Mouse (Mus musculus): ENCODE results near the gene Gfod1. TPM values are rescaled to one million over a fixed set of nuclear protein-coding genes. Genes with fewer than 3 reads are reported as not detected.
A peak's percentile ranks its signal among the peaks of the same experiment; 100 is the strongest.

Gene Gfod1
- polyA plus RNA-seq, 1 experiment from 2014 or later = 2.4 TPM

- no peak for ATAC-seq
- Histone ChIP-seq H3K4me1 (ENCODE audit: control insufficient read depth, insufficient read depth, low read length) (no peaks in the 10 kb centered on the region), H3K9ac (ENCODE audit: low read length) (no peak overlapping the region), H3K27me3 (replicated peaks; ENCODE audit: control insufficient read depth, insufficient read depth, low read length) (no peaks in the 10 kb centered on the region), H3K4me3 (ENCODE audit: low read depth, low read length) (no peak overlapping the region), H3K36me3 (ENCODE audit: control insufficient read depth, insufficient read depth, low read length) (no peaks in the 10 kb centered on the region), H3K27ac (ENCODE audit: low read depth, low read length) (no peak overlapping the region), H3K9me3 (replicated peaks; ENCODE audit: control insufficient read depth, low read length) (no peaks in the 10 kb centered on the region), H3K4me2 (ENCODE audit: low read length) (no peak overlapping the region)
- no peak for DNase-seq (ENCODE audit: low spot score)
- WGBS = 70% methylated on average over 11 of the region's 11 CpGs
Observed at GRCm38 (mm10) chr13:43331721-43332444, 27.9 kb upstream of the Gfod1 start.

- H3K4me1 ChIP-seq (ENCODE audit: control insufficient read depth, insufficient read depth, low read length) = no peaks in the 10 kb centered on the region
- H3K27me3 ChIP-seq (replicated peaks; ENCODE audit: control insufficient read depth, insufficient read depth, low read length) = no peaks in the 10 kb centered on the region
- DNase-seq (ENCODE audit: low spot score) = no peak
- H3K27ac ChIP-seq (ENCODE audit: low read depth, low read length) = no peak overlapping the region
- 82% methylated on average over 1 of the region's 1 CpGs for WGBS
- H3K9ac ChIP-seq (ENCODE audit: low read length) = no peak overlapping the region
- H3K36me3 ChIP-seq (ENCODE audit: control insufficient read depth, insufficient read depth, low read length) = no peaks in the 10 kb centered on the region
- H3K4me3 ChIP-seq (ENCODE audit: low read depth, low read length) = no peak overlapping the region
- no peak overlapping the region for H3K4me2 ChIP-seq (ENCODE audit: low read length)
- no peaks in the 10 kb centered on the region for H3K9me3 ChIP-seq (replicated peaks; ENCODE audit: control insufficient read depth, low read length)
- no peak for ATAC-seq
Observed at GRCm38 (mm10) chr13:43325427-43325826, 21.5 kb upstream of the Gfod1 start.

GRCm38 (mm10) chr13:43321492-43321891 lies 17.5 kb upstream of the Gfod1 start:
- no peak for ATAC-seq
- Histone ChIP-seq H3K27me3 (replicated peaks; ENCODE audit: control insufficient read depth, insufficient read depth, low read length) (no peaks in the 10 kb centered on the region), H3K9me3 (replicated peaks; ENCODE audit: control insufficient read depth, low read length) (no peaks in the 10 kb centered on the region), H3K4me3 (ENCODE audit: low read depth, low read length) (no peak overlapping the region), H3K27ac (ENCODE audit: low read depth, low read length) (no peak overlapping the region), H3K9ac (ENCODE audit: low read length) (no peak overlapping the region), H3K36me3 (ENCODE audit: control insufficient read depth, insufficient read depth, low read length) (no peaks in the 10 kb centered on the region), H3K4me2 (ENCODE audit: low read length) (no peak overlapping the region), H3K4me1 (ENCODE audit: control insufficient read depth, insufficient read depth, low read length) (no peaks in the 10 kb centered on the region)
- 74% methylated on average over 2 of the region's 2 CpGs for WGBS
- DNase-seq (ENCODE audit: low spot score) = no peak

GRCm38 (mm10) chr13:43319396-43319795 lies 15.4 kb upstream of the Gfod1 start:
- Histone ChIP-seq H3K9ac (ENCODE audit: low read length) (no peak overlapping the region), H3K9me3 (replicated peaks; ENCODE audit: control insufficient read depth, low read length) (no peaks in the 10 kb centered on the region), H3K4me2 (ENCODE audit: low read length) (no peak overlapping the region), H3K4me1 (ENCODE audit: control insufficient read depth, insufficient read depth, low read length) (no peaks in the 10 kb centered on the region), H3K4me3 (ENCODE audit: low read depth, low read length) (no peak overlapping the region), H3K27me3 (replicated peaks; ENCODE audit: control insufficient read depth, insufficient read depth, low read length) (no peaks in the 10 kb centered on the region), H3K36me3 (ENCODE audit: control insufficient read depth, insufficient read depth, low read length) (no peaks in the 10 kb centered on the region), H3K27ac (ENCODE audit: low read depth, low read length) (no peak overlapping the region)
- 90% methylated on average over 3 of the region's 3 CpGs for WGBS
- no peak for ATAC-seq
- DNase-seq (ENCODE audit: low spot score) = no peak

- Histone ChIP-seq H3K4me1 (ENCODE audit: control insufficient read depth, insufficient read depth, low read length) (no peaks in the 10 kb centered on the region), H3K9ac (ENCODE audit: low read length) (no peak overlapping the region), H3K9me3 (replicated peaks; ENCODE audit: control insufficient read depth, low read length) (no peaks in the 10 kb centered on the region), H3K27me3 (replicated peaks; ENCODE audit: control insufficient read depth, insufficient read depth, low read length) (no peaks in the 10 kb centered on the region), H3K4me2 (ENCODE audit: low read length) (no peak overlapping the region), H3K36me3 (ENCODE audit: control insufficient read depth, insufficient read depth, low read length) (no peaks in the 10 kb centered on the region), H3K4me3 (ENCODE audit: low read depth, low read length) (no peak overlapping the region), H3K27ac (ENCODE audit: low read depth, low read length) (no peak overlapping the region)
- no peak for DNase-seq (ENCODE audit: low spot score)
- ATAC-seq = no peak
- 70% methylated on average over 5 of the region's 5 CpGs for WGBS
Observed at GRCm38 (mm10) chr13:43317411-43317810, 13.4 kb upstream of the Gfod1 start.

GRCm38 (mm10) chr13:43305181-43305924 lies 1.4 kb upstream of the Gfod1 start:
- DNase-seq (ENCODE audit: low spot score) (no peak), ATAC-seq (no peak)
- Histone ChIP-seq H3K27ac (ENCODE audit: low read depth, low read length) (no peak overlapping the region), H3K27me3 (replicated peaks; ENCODE audit: control insufficient read depth, insufficient read depth, low read length) (0 out of 2 replicates have a peak, but pooled peaks cover 3% of the 10 kb centered on the region), H3K9ac (ENCODE audit: low read length) (no peak overlapping the region), H3K4me3 (ENCODE audit: low read depth, low read length) (no peak overlapping the region), H3K4me2 (ENCODE audit: low read length) (no peak overlapping the region; the same call in 1 of the 2 replicates), H3K9me3 (replicated peaks; ENCODE audit: control insufficient read depth, low read length) (no peaks in the 10 kb centered on the region), H3K4me1 (ENCODE audit: control insufficient read depth, insufficient read depth, low read length) (peaks cover 20% of the 10 kb centered on the region), H3K36me3 (ENCODE audit: control insufficient read depth, insufficient read depth, low read length) (no peaks in the 10 kb centered on the region)
- WGBS = 81% methylated on average over 15 of the region's 15 CpGs

DNA sequence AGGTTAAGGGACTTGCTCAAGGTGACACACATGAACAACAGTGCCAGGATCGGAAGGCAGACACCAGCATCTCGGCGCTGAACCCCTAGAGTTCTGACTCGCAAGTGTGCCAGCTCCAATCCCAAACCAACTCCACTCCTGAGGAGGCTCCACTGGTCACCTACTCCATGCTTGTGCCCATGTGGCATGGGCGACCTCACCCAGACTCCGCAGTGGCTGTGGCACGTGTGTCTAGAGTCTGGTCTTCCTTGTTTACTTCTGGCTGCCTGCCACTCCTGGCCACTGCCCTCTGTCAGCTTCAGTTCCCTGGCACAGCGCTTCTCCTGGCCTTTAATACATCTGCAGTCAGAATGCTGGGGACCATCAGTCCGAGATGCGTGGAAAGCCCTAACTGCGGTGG lies 728 bp upstream of the Gfod1 start:
- peak; percentile 42 for DNase-seq (ENCODE audit: low spot score)
- peaks cover 20% of the 10 kb centered on the region for H3K4me1 ChIP-seq (ENCODE audit: control insufficient read depth, insufficient read depth, low read length)
- H3K36me3 ChIP-seq (ENCODE audit: control insufficient read depth, insufficient read depth, low read length) = no peaks in the 10 kb centered on the region
- H3K4me2 ChIP-seq (ENCODE audit: low read length) = peak overlapping the region; percentile 95
- WGBS = 21% methylated on average over 11 of the region's 11 CpGs
- H3K27me3 ChIP-seq (replicated peaks; ENCODE audit: control insufficient read depth, insufficient read depth, low read length) = 0 out of 2 replicates have a peak, but pooled peaks cover 3% of the 10 kb centered on the region
- ATAC-seq = peak; percentile 6; the same call in 1 of the 2 replicates
- H3K27ac ChIP-seq (ENCODE audit: low read depth, low read length) = no peak overlapping the region
- H3K4me3 ChIP-seq (ENCODE audit: low read depth, low read length) = peak overlapping the region; percentile 72
- peak overlapping the region; percentile 82 for H3K9ac ChIP-seq (ENCODE audit: low read length)
- H3K9me3 ChIP-seq (replicated peaks; ENCODE audit: control insufficient read depth, low read length) = no peaks in the 10 kb centered on the region

DNA sequence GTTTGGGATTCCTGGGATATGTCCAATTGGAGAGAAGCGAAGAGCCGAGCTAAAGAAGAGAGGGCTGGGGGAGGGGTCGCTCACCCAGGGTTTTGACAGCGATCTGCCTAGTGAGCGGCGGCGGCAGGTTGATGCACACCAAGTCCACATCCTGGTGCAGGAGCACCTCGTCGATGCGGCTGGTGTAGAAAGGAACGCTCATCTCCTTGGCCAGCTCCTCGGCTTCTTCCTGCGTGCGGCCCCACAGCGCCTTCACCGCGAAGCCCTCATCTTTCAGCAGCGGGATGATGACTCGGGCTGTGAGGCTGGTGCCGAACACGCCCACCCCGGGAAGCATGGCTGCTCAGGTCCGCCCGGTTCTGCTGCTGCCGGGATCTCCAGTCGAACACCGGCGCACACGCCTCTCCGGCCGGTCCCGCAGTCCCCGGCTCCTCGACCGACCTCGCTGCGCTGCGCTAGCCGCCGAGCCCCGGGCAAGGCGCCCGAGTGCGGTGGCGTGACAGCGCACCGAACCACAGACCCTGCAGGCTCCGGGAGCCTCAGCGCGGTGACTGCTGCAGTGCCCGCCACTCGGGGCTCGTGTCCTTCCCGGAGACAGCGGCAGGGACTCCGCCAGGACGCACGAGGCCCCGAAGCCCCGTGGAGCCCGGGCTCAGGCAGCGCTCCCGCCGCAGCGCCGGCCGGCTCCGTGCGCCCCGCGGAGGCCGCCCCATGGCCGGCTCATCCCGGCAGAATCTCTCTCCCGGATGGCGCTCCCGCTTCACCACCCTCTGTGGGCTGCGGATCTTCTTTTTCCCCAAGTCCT lies 609 bp downstream of the Gfod1 start:
- no peaks in the 10 kb centered on the region for H3K36me3 ChIP-seq (ENCODE audit: control insufficient read depth, insufficient read depth, low read length)
- 0 out of 2 replicates have a peak, but pooled peaks cover 3% of the 10 kb centered on the region for H3K27me3 ChIP-seq (replicated peaks; ENCODE audit: control insufficient read depth, insufficient read depth, low read length)
- ATAC-seq (peak; percentile 37), DNase-seq (ENCODE audit: low spot score) (peak; percentile 66)
- H3K9me3 ChIP-seq (replicated peaks; ENCODE audit: control insufficient read depth, low read length) = no peaks in the 10 kb centered on the region
- H3K4me3 ChIP-seq (ENCODE audit: low read depth, low read length) = peak overlapping the region; percentile 72
- H3K4me1 ChIP-seq (ENCODE audit: control insufficient read depth, insufficient read depth, low read length) = peaks cover 20% of the 10 kb centered on the region
- H3K27ac ChIP-seq (ENCODE audit: low read depth, low read length) = peak overlapping the region; percentile 87
- peak overlapping the region; percentile 82 for H3K9ac ChIP-seq (ENCODE audit: low read length)
- peak overlapping the region; percentile 95 for H3K4me2 ChIP-seq (ENCODE audit: low read length)
- WGBS = 0% methylated on average over 73 of the region's 78 CpGs
